Mouse (Mus musculus): ENCODE data around the gene Jak3. TPM values are rescaled to one million over a fixed set of nuclear protein-coding genes. Genes with fewer than 3 reads are reported as not detected.

The Jak3 gene
- total and polyA plus RNA-seq, 3 experiments: 13.3 to 47.1 (median 37.8) TPM

DNA sequence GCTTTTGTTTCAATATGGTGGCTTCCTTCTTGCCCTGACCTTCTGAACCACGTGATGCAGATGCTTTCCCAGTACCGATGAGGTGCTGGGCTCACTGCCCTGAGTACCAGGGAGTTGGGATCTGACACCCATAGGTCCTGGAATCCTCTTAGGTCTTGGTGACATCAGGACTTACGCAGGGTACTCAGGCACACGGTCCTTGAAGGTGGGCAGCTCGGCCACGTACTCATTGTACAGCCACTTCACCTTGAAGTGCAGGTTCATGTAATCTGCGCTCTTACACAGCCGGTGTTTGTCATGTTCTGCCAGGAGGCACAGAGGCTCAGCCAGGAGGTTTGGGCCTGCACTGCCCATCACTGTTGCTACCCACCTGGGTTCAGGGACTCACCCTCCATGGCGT lies 30.6 kb upstream of the Jak3 start:
- no peak for DNase-seq (ENCODE audit: extremely low read depth)
- in situ Hi-C loops (cut with MboI; ENCODE audit: low pct_ligation_motif_present, low pct_unique_long_range_greater_than_20kb, low sequenced_read_pairs) (no loop called here), dilution Hi-C loops (cut with MboI; ENCODE audit: extremely low pct_ligation_motif_present, extremely low pct_unique_long_range_greater_than_20kb, low sequenced_read_pairs) (no loop called here)
- H3K79me2 ChIP-seq (replicated peaks; ENCODE audit: control insufficient read depth, extremely low read depth, insufficient read depth, poor library complexity, severe bottlenecking): no peaks in the 10 kb centered on the region
- H3K27ac ChIP-seq (ENCODE audit: insufficient read depth, low read depth): no peak overlapping the region
- H3K4me2 ChIP-seq (ENCODE audit: insufficient read depth, low read depth, poor library complexity, severe bottlenecking): no peak overlapping the region
- no peak for TF ChIP-seq ELF1 (IDR thresholded peaks at IDR 0.05; ENCODE audit: low read depth, low read length)
- no peaks in the 10 kb centered on the region for H3K36me3 ChIP-seq (replicated peaks in 1 of 2; ENCODE audit: control insufficient read depth in 1 of 2, insufficient read depth in 1 of 2, low read length in 1 of 2)
- H3K4me1 ChIP-seq (ENCODE audit: control insufficient read depth in 1 of 2, insufficient read depth in 2 of 2): no peaks in the 10 kb centered on the region
- no peak overlapping the region for H3K9ac ChIP-seq (ENCODE audit: insufficient read depth, low read depth)
- H3K4me3 ChIP-seq (replicated peaks in 1 of 3; ENCODE audit: low read depth in 2 of 3, low read length in 2 of 3, poor library complexity in 1 of 3): no peak overlapping the region
- H3K27me3 ChIP-seq (replicated peaks): no peaks in the 10 kb centered on the region
- H3K9me3 ChIP-seq (replicated peaks; ENCODE audit: low read length): no peaks in the 10 kb centered on the region

DNA sequence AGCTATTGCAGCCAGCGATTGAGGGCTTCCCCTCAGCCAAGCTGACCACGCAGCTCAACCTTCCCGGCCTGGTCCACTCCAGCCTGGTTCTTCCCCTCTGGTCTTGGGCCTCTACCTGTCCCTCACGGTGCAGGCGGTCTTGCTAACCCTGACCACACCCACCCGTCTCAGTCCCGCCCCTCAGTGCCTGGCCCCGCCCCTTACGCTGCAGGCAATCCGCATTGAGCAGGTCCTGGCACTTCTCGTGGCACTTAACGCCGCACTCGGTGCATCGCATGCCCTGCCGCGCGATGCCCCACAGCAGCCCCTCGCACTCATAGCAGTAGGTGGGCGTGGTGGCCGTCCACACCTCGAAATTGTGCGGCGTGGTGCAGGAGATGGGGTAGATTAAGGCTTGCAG lies 21.5 kb upstream of the Jak3 start:
- TF ChIP-seq ELF1 (IDR thresholded peaks at IDR 0.05; ENCODE audit: low read depth, low read length): no peak
- no peak for TF ChIP-seq GABPA (IDR thresholded peaks at IDR 0.05; ENCODE audit: insufficient replicate concordance, low read depth, low read length)
- no peak for TF ChIP-seq CHD2 (IDR thresholded peaks at IDR 0.05; ENCODE audit: low read length)
- TF ChIP-seq MAX (IDR thresholded peaks at IDR 0.05; ENCODE audit: low read length): no peak
- no peak for TF ChIP-seq CTCF (conservative IDR thresholded peaks at IDR 0.05 in 1 of 2, IDR thresholded peaks at IDR 0.05 in 1 of 2; ENCODE audit: low read depth in 2 of 2, low read length in 2 of 2)
- TF ChIP-seq BHLHE40 (IDR thresholded peaks at IDR 0.05; ENCODE audit: low read depth, low read length): no peak
- TF ChIP-seq MAFK (IDR thresholded peaks at IDR 0.05; ENCODE audit: insufficient replicate concordance, low read length): no peak
- no peak for TF ChIP-seq NELFE (IDR thresholded peaks at IDR 0.05; ENCODE audit: low read depth, low read length)
- no peak for TF ChIP-seq UBTF (IDR thresholded peaks at IDR 0.05; ENCODE audit: low read depth, low read length)
- no peak for TF ChIP-seq ZKSCAN1 (IDR thresholded peaks at IDR 0.05; ENCODE audit: borderline replicate concordance, low read depth, low read length)
- no peak for TF ChIP-seq TCF12 (IDR thresholded peaks at IDR 0.05; ENCODE audit: low read depth, low read length)
- no peak for TF ChIP-seq EP300 (IDR thresholded peaks at IDR 0.05; ENCODE audit: low read length)
- Histone ChIP-seq H3K9me3 (replicated peaks; ENCODE audit: low read length) (no peaks in the 10 kb centered on the region), H3K9ac (ENCODE audit: insufficient read depth, low read depth) (no peak overlapping the region), H3K36me3 (replicated peaks in 1 of 2; ENCODE audit: control insufficient read depth in 1 of 2, insufficient read depth in 1 of 2, low read length in 1 of 2) (no peaks in the 10 kb centered on the region), H3K4me2 (ENCODE audit: insufficient read depth, low read depth, poor library complexity, severe bottlenecking) (no peak overlapping the region), H3K27ac (ENCODE audit: insufficient read depth, low read depth) (no peak overlapping the region), H3K4me1 (ENCODE audit: control insufficient read depth in 1 of 2, insufficient read depth in 2 of 2) (no peaks in the 10 kb centered on the region), H3K27me3 (replicated peaks) (no peaks in the 10 kb centered on the region), H3K79me2 (replicated peaks; ENCODE audit: control insufficient read depth, extremely low read depth, insufficient read depth, poor library complexity, severe bottlenecking) (no peaks in the 10 kb centered on the region), H3K4me3 (replicated peaks in 1 of 3; ENCODE audit: low read depth in 2 of 3, low read length in 2 of 3, poor library complexity in 1 of 3) (no peak overlapping the region)
- dilution Hi-C loops (cut with MboI; ENCODE audit: extremely low pct_ligation_motif_present, extremely low pct_unique_long_range_greater_than_20kb, low sequenced_read_pairs): no loop called here
- in situ Hi-C loops (cut with MboI; ENCODE audit: low pct_ligation_motif_present, low pct_unique_long_range_greater_than_20kb, low sequenced_read_pairs): no loop called here
- no peak for DNase-seq (ENCODE audit: extremely low read depth)

DNA sequence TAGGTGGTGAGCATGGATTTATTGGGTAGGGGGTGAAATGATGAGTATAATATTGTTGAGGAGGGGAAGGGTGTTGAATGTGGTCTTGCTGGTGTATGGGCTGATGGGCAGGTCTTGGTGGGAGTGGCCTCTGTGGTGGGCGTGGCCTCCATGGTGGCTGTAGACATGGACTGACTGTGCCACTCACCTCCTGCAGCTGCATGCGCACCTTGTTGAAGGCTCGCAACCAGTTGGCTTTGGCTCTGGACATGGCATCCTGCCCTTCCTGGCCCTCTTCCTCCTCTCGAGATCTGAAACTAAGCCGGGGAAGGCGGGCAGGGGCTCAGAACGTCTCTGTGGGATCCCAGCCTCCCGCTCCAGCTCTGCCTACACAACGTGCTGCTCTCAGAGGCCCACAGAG lies 18.3 kb upstream of the Jak3 start:
- DNase-seq (ENCODE audit: extremely low read depth): no peak
- Histone ChIP-seq H3K4me3 (replicated peaks in 1 of 3; ENCODE audit: low read depth in 2 of 3, low read length in 2 of 3, poor library complexity in 1 of 3) (no peak overlapping the region), H3K9me3 (replicated peaks; ENCODE audit: low read length) (no peaks in the 10 kb centered on the region), H3K27me3 (replicated peaks) (peaks cover 1% of the 10 kb centered on the region), H3K27ac (ENCODE audit: insufficient read depth, low read depth) (no peak overlapping the region), H3K4me1 (ENCODE audit: control insufficient read depth in 1 of 2, insufficient read depth in 2 of 2) (peaks cover 3 to 4% of the 10 kb centered on the region in 2 experiments; a peak in 3 of 4 replicates), H3K36me3 (replicated peaks in 1 of 2; ENCODE audit: control insufficient read depth in 1 of 2, insufficient read depth in 1 of 2, low read length in 1 of 2) (no peaks in the 10 kb centered on the region), H3K4me2 (ENCODE audit: insufficient read depth, low read depth, poor library complexity, severe bottlenecking) (no peak overlapping the region), H3K9ac (ENCODE audit: insufficient read depth, low read depth) (no peak overlapping the region), H3K79me2 (replicated peaks; ENCODE audit: control insufficient read depth, extremely low read depth, insufficient read depth, poor library complexity, severe bottlenecking) (no peaks in the 10 kb centered on the region)
- dilution Hi-C loops (cut with MboI; ENCODE audit: extremely low pct_ligation_motif_present, extremely low pct_unique_long_range_greater_than_20kb, low sequenced_read_pairs): no loop called here
- no peak for TF ChIP-seq EP300 (IDR thresholded peaks at IDR 0.05; ENCODE audit: low read length)
- TF ChIP-seq GABPA (IDR thresholded peaks at IDR 0.05; ENCODE audit: insufficient replicate concordance, low read depth, low read length): no peak
- no peak for TF ChIP-seq POLR2AphosphoS2 (IDR thresholded peaks at IDR 0.05; ENCODE audit: low read depth, low read length)
- TF ChIP-seq USF2 (conservative IDR thresholded peaks at IDR 0.05; ENCODE audit: low read depth, low read length): no peak
- TF ChIP-seq KAT2A (IDR thresholded peaks at IDR 0.05; ENCODE audit: insufficient replicate concordance, low read length): no peak
- TF ChIP-seq CHD2 (IDR thresholded peaks at IDR 0.05; ENCODE audit: low read length): no peak
- no peak for TF ChIP-seq TCF12 (IDR thresholded peaks at IDR 0.05; ENCODE audit: low read depth, low read length)
- TF ChIP-seq BHLHE40 (IDR thresholded peaks at IDR 0.05; ENCODE audit: low read depth, low read length): no peak
- no peak for TF ChIP-seq JUND (conservative IDR thresholded peaks at IDR 0.05; ENCODE audit: low read depth, low read length)
- TF ChIP-seq ZMIZ1 (IDR thresholded peaks at IDR 0.05; ENCODE audit: low read depth, low read length): no peak
- no peak for TF ChIP-seq MEF2A (IDR thresholded peaks at IDR 0.05; ENCODE audit: borderline replicate concordance, low read depth, low read length)
- TF ChIP-seq USF1 (IDR thresholded peaks at IDR 0.05; ENCODE audit: low read depth, low read length): no peak
- no peak for TF ChIP-seq ZNF384 (IDR thresholded peaks at IDR 0.05; ENCODE audit: low read depth, low read length)
- no peak for TF ChIP-seq MAX (IDR thresholded peaks at IDR 0.05; ENCODE audit: low read length)
- TF ChIP-seq TBP (conservative IDR thresholded peaks at IDR 0.05; ENCODE audit: low read depth, low read length): no peak
- TF ChIP-seq ETS1 (conservative IDR thresholded peaks at IDR 0.05; ENCODE audit: low read depth, low read length): no peak
- no peak for TF ChIP-seq MAFK (IDR thresholded peaks at IDR 0.05; ENCODE audit: insufficient replicate concordance, low read length)
- in situ Hi-C loops (cut with MboI; ENCODE audit: low pct_ligation_motif_present, low pct_unique_long_range_greater_than_20kb, low sequenced_read_pairs): no loop called here
